Comparison of ENCODE assay signal across 30 mouse cellular contexts in the genomic region with DNA sequence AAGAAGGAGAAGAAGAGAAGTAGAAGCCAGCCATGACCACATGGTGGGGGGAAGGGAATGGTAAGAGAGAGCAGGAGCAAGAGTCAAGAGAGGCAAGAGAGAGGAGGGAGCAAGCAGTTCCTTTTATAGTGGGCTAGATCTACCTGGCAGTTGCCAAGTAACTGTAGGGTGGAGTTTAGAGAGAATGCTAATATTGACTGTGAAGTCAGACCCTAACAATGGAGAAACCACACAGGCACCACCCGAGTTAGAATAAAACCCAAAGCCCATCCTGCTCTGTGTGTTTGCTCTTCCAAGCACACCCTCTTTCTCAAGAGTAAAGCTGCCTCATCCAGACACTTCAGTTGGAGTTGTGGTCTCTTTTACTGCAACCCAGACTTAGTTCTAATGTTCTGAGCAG. TPM values are rescaled to one million over a fixed set of nuclear protein-coding genes. Genes with fewer than 3 reads are reported as not detected.
"Had no signal": no experiment of that assay in that cellular context is flagged by ENCODE, and none has a peak within 500 bp of the region (broad histone marks: within the 10 kb centered on the region; RNA-seq: fewer than 3 reads in every experiment).

No protein-coding gene starts in this region.

- H3K4me2 ChIP-seq: heart, embryonic 11.5 days; heart, embryonic 13.5 days; heart, embryonic 15.5 days; hindbrain, embryonic 13.5 days; hindbrain, embryonic 15.5 days; limb, embryonic 12.5 days; liver, embryonic 11.5 days had no signal

- H3K9me3 ChIP-seq: heart, embryonic 13.5 days; heart, embryonic 15.5 days; hindbrain, embryonic 13.5 days; hindbrain, embryonic 15.5 days; limb, embryonic 10.5 days; limb, embryonic 12.5 days had no signal

- H3K27me3 ChIP-seq: heart, embryonic 13.5 days; heart, embryonic 15.5 days; hindbrain, embryonic 13.5 days; hindbrain, embryonic 15.5 days; limb, embryonic 12.5 days had no signal

- H3K9ac ChIP-seq: heart, embryonic 13.5 days; heart, embryonic 15.5 days; hindbrain, embryonic 13.5 days; hindbrain, embryonic 15.5 days; limb, embryonic 12.5 days had no signal

- H3K36me3 ChIP-seq: heart, embryonic 13.5 days; heart, embryonic 15.5 days; hindbrain, embryonic 13.5 days; hindbrain, embryonic 15.5 days; limb, embryonic 10.5 days; limb, embryonic 12.5 days had no signal

- H3K4me1 ChIP-seq: heart, embryonic 13.5 days; heart, embryonic 15.5 days; hindbrain, embryonic 13.5 days; hindbrain, embryonic 15.5 days; limb, embryonic 10.5 days; limb, embryonic 12.5 days had no signal

- ATAC-seq: hindbrain, postnatal 0 days; intestine, embryonic 16.5 days had no signal

- H3K4me3 ChIP-seq: heart, adult 2 months; heart, embryonic 13.5 days; heart, embryonic 15.5 days; hindbrain, embryonic 13.5 days; hindbrain, embryonic 15.5 days; layer of hippocampus, adult 2 months; left cerebral cortex, adult 2 months; limb, embryonic 10.5 days; limb, embryonic 12.5 days had no signal

- H3K27ac ChIP-seq: heart, adult 2 months; heart, embryonic 13.5 days; heart, embryonic 15.5 days; hindbrain, embryonic 13.5 days; hindbrain, embryonic 15.5 days; hindbrain, postnatal 0 days; kidney, postnatal 0 days; layer of hippocampus, adult 2 months; left cerebral cortex, adult 2 months; limb, embryonic 10.5 days; limb, embryonic 12.5 days had no signal

- DNase-seq: gastrocnemius, postnatal 14 days; gastrocnemius, postnatal 36 days; heart, adult 11 months; heart, adult 2 months; heart, postnatal 14 days; heart, postnatal 36 days; kidney, adult 11 months; kidney, adult 2 months; kidney, postnatal 14 days; kidney, postnatal 4 days; liver had no signal

RNA-seq across cellular contexts. Expression of gene Mepe, which starts 11.1 kb away (rescaled TPM):
- polyA plus RNA-seq: gonadal fat pad, adult 2 months; heart, adult 2 months; heart, embryonic 11.5 days; heart, embryonic 13.5 days; heart, embryonic 15.5 days; heart, postnatal 0 days; hindbrain, embryonic 11.5 days; hindbrain, embryonic 13.5 days; hindbrain, embryonic 15.5 days; hindbrain, postnatal 0 days; intestine, embryonic 14.5 days; intestine, embryonic 16.5 days; kidney, adult 2 months; kidney, embryonic 14.5 days; kidney, postnatal 0 days; limb, embryonic 10.5 days; limb, embryonic 12.5 days; limb, embryonic 14.5 days; liver, embryonic 11.5 days had no signal

RNA-seq across cellular contexts. Expression of gene Ibsp, which starts 15.1 kb away (rescaled TPM):
- polyA plus RNA-seq: gonadal fat pad, adult 2 months; heart, embryonic 11.5 days; heart, postnatal 0 days; kidney, adult 2 months; kidney, embryonic 14.5 days; kidney, postnatal 0 days; limb, embryonic 10.5 days; limb, embryonic 12.5 days; liver, embryonic 11.5 days had no signal
